Mouse (Mus musculus) lung, embryonic 14.5 days (tissue): ENCODE measurements around the gene Kpnb1. TPM values are rescaled to one million over a fixed set of nuclear protein-coding genes. Genes with fewer than 3 reads are reported as not detected.

Experiments
- ATAC-seq: fragments of 200-750 bp; cut with Nextera tagmentation; 2 replicates; pipeline ENCODE4 v1.8.0; 2017; ENCODE audit warnings: mild to moderate bottlenecking, moderate TSS enrichment, moderate library complexity; ENCODE audit not compliant: insufficient read depth
- DNase-seq: peaks from one replicate; pipeline ENCODE4 v3.0.0-alpha.2; 2015
- H3K27ac ChIP-seq: fragments of 300-500 bp; sonication (generic); 2 replicates; pipeline ENCODE4 v1.5.1; 2014; ENCODE audit warnings: low read depth, mild to moderate bottlenecking, moderate library complexity
- H3K27me3 ChIP-seq: fragments of 300-500 bp; sonication (generic); 2 replicates; pipeline ENCODE4 v1.6.1; 2014; ENCODE audit warnings: low read length, control low read depth; ENCODE audit not compliant: insufficient read depth
- H3K36me3 ChIP-seq: fragments of 300-500 bp; sonication (generic); 2 replicates; pipeline ENCODE4 v1.6.1; 2014; ENCODE audit warnings: control low read depth; ENCODE audit not compliant: insufficient read depth
- H3K4me1 ChIP-seq: fragments of 300-500 bp; sonication (generic); 2 replicates; pipeline ENCODE4 v1.6.1; 2014; ENCODE audit warnings: antibody characterized with exemption, control low read depth; ENCODE audit not compliant: insufficient read depth
- H3K4me2 ChIP-seq: fragments of 300-500 bp; sonication (generic); 2 replicates; pipeline ENCODE4 v1.6.1; 2014; ENCODE audit warnings: mild to moderate bottlenecking
- H3K4me3 ChIP-seq: fragments of 300-500 bp; sonication (generic); 2 replicates; pipeline ENCODE4 v1.5.1; 2014; ENCODE audit warnings: low read depth, low read length
- H3K9ac ChIP-seq: fragments of 300-500 bp; sonication (generic); 2 replicates; pipeline ENCODE4 v1.6.1; 2014
- H3K9me3 ChIP-seq: fragments of 300-500 bp; sonication (generic); 2 replicates; pipeline ENCODE4 v1.6.1; 2016; ENCODE audit warnings: low read depth, low read length, control low read depth
- CTCF ChIP-seq: IDR thresholded peaks from 2 replicates; pipeline ENCODE4 v1.5.1; 2016; ENCODE audit warnings: antibody characterized with exemption, low read depth
- WGBS: fragments of 180-500 bp; shearing (Covaris S2); extraction: QIAGEN DNeasy Blood & Tissue Kit; methylation state at CpG from one replicate; pipeline ENCODE4 v1.1.7; 2014; 5-methylcytosine and 5-hydroxymethylcytosine counted together
- polyA plus RNA-seq: library from polyadenylated mRNA; unstranded; fragments of >200 nt; fragmentation: Nextera tagmentation; extraction: Ambion mirVana; gene quantifications from 2 replicates; pipeline ENCODE4 v1.2.1, GENCODE M21; 2014

Gene Kpnb1
- polyA plus RNA-seq, 1 experiment from 2014 or later, result 83.4 TPM

GRCm38 (mm10) chr11:97220211-97220610, 32.5 kb upstream of the Kpnb1 start:
- Histone ChIP-seq H3K4me3 (no peak overlapping the region), H3K4me2 (no peak overlapping the region), H3K4me1 (no peaks in the 10 kb centered on the region), H3K27me3 (no peaks in the 10 kb centered on the region), H3K9me3 (no peaks in the 10 kb centered on the region), H3K27ac (no peak overlapping the region), H3K36me3 (peaks cover 85% of the 10 kb centered on the region), H3K9ac (no peak overlapping the region)
- DNase-seq (no peak), ATAC-seq (no peak)
- 83% methylated on average over 3 of the region's 3 CpGs for WGBS
- TF ChIP-seq CTCF, result no peak

GRCm38 (mm10) chr11:97214411-97214810, 26.7 kb upstream of the Kpnb1 start:
- no peak for TF ChIP-seq CTCF
- no peak overlapping the region for H3K27ac ChIP-seq
- no peaks in the 10 kb centered on the region for H3K9me3 ChIP-seq
- H3K9ac ChIP-seq, result no peak overlapping the region
- DNase-seq, result no peak
- no peak overlapping the region for H3K4me2 ChIP-seq
- H3K4me1 ChIP-seq, result no peaks in the 10 kb centered on the region
- 95% methylated on average over 5 of the region's 5 CpGs for WGBS
- no peaks in the 10 kb centered on the region for H3K27me3 ChIP-seq
- ATAC-seq, result no peak
- H3K36me3 ChIP-seq, result peaks cover 91% of the 10 kb centered on the region
- no peak overlapping the region for H3K4me3 ChIP-seq

- WGBS, result 88% methylated on average over 9 of the region's 9 CpGs
- no peak overlapping the region for H3K9ac ChIP-seq
- H3K36me3 ChIP-seq, result peaks cover 77% of the 10 kb centered on the region
- ATAC-seq, result no peak
- no peak for DNase-seq
- H3K4me2 ChIP-seq, result no peak overlapping the region
- no peaks in the 10 kb centered on the region for H3K4me1 ChIP-seq
- H3K27me3 ChIP-seq, result no peaks in the 10 kb centered on the region
- no peak for TF ChIP-seq CTCF
- H3K4me3 ChIP-seq, result no peak overlapping the region
- no peak overlapping the region for H3K27ac ChIP-seq
- no peaks in the 10 kb centered on the region for H3K9me3 ChIP-seq
Measured at GRCm38 (mm10) chr11:97210728-97211400, 23.2 kb upstream of the Kpnb1 start.

GRCm38 (mm10) chr11:97207011-97207422, 19.3 kb upstream of the Kpnb1 start:
- no peaks in the 10 kb centered on the region for H3K27me3 ChIP-seq
- H3K4me2 ChIP-seq, result no peak overlapping the region
- no peaks in the 10 kb centered on the region for H3K9me3 ChIP-seq
- no peak overlapping the region for H3K27ac ChIP-seq
- H3K4me3 ChIP-seq, result no peak overlapping the region
- ATAC-seq (no peak), DNase-seq (no peak)
- 72% methylated on average over 8 of the region's 8 CpGs for WGBS
- no peaks in the 10 kb centered on the region for H3K4me1 ChIP-seq
- TF ChIP-seq CTCF, result no peak
- H3K36me3 ChIP-seq, result peaks cover 42% of the 10 kb centered on the region
- H3K9ac ChIP-seq, result no peak overlapping the region

GRCm38 (mm10) chr11:97199519-97199918, 11.8 kb upstream of the Kpnb1 start:
- no peak overlapping the region for H3K9ac ChIP-seq
- H3K9me3 ChIP-seq, result no peaks in the 10 kb centered on the region
- no peak overlapping the region for H3K27ac ChIP-seq
- DNase-seq (no peak), ATAC-seq (no peak)
- no peaks in the 10 kb centered on the region for H3K36me3 ChIP-seq
- no peaks in the 10 kb centered on the region for H3K27me3 ChIP-seq
- no peak overlapping the region for H3K4me3 ChIP-seq
- 79% methylated on average over 6 of the region's 6 CpGs for WGBS
- H3K4me2 ChIP-seq, result no peak overlapping the region
- TF ChIP-seq CTCF, result no peak
- H3K4me1 ChIP-seq, result no peaks in the 10 kb centered on the region

- 22% methylated on average over 5 of the region's 5 CpGs for WGBS
- Histone ChIP-seq H3K4me2 (no peak overlapping the region), H3K4me1 (no peaks in the 10 kb centered on the region), H3K36me3 (no peaks in the 10 kb centered on the region), H3K27ac (no peak overlapping the region), H3K27me3 (no peaks in the 10 kb centered on the region), H3K9me3 (no peaks in the 10 kb centered on the region), H3K4me3 (no peak overlapping the region), H3K9ac (no peak overlapping the region)
- peak; percentile 80 for TF ChIP-seq CTCF
- ATAC-seq, result no peak
- DNase-seq, result peak; percentile 75
Measured at GRCm38 (mm10) chr11:97198601-97199000, 10.9 kb upstream of the Kpnb1 start.

GRCm38 (mm10) chr11:97197021-97197420, 9.3 kb upstream of the Kpnb1 start:
- TF ChIP-seq CTCF, result peak; percentile 7; the same call in 1 of the 2 replicates
- Histone ChIP-seq H3K4me3 (no peak overlapping the region), H3K27me3 (no peaks in the 10 kb centered on the region), H3K9me3 (no peaks in the 10 kb centered on the region), H3K36me3 (no peaks in the 10 kb centered on the region), H3K27ac (no peak overlapping the region), H3K4me1 (no peaks in the 10 kb centered on the region), H3K9ac (no peak overlapping the region), H3K4me2 (no peak overlapping the region)
- 74% methylated on average over 8 of the region's 8 CpGs for WGBS
- ATAC-seq (no peak), DNase-seq (no peak)
